In genomic region chr3:101295366-101295867, GRCm38 (mm10) we compare ENCODE assay signal across 8 mouse cellular contexts. TPM values are rescaled to one million over a fixed set of nuclear protein-coding genes. Genes with fewer than 3 reads are reported as not detected.
A peak's percentile ranks its signal among the peaks of the same experiment; 100 is the strongest.
DNase-seq lines count a peak whose midpoint lies in the region; ATAC-seq lines count a peak whose summit lies in the region.

No protein-coding gene starts in this region.

- H3K27me3 ChIP-seq in hindbrain, embryonic 13.5 days: peaks cover 11% of the 10 kb centered on the region; the same call in 1 of the 2 replicates

- H3K4me1 ChIP-seq in hindbrain, embryonic 13.5 days (replicated peaks): peaks cover 9% of the 10 kb centered on the region

- no peak overlapping the region for H3K4me2 ChIP-seq in hindbrain, embryonic 13.5 days

- H3K27ac ChIP-seq in hindbrain, embryonic 13.5 days: no peak overlapping the region

- ATAC-seq in hindbrain, embryonic 13.5 days (ENCODE audit: low FRiP score): 0 out of 2 replicates have a peak, but pooled peaks have one; percentile 41

- DNase-seq in MN1 (ENCODE audit: low spot score): peak; percentile 86
- DNase-seq in cerebellum, adult 8-10 months: peak; percentile 81
- peak; percentile 96 for DNase-seq in frontal cortex, postnatal 25 days (ENCODE audit: low spot score in 2 of 2)
- peak; percentile 96 to 98 for DNase-seq in layer of hippocampus, postnatal 10 days (ENCODE audit: low spot score in 2 of 2)
- DNase-seq in lung, postnatal 36 days: peak; percentile 93
- peak; percentile 85 for DNase-seq in retina, postnatal 1 day
- DNase-seq in urinary bladder, adult 18-20 months (ENCODE audit: low spot score in 2 of 2): peak; percentile 81 to 90

- no peaks in the 10 kb centered on the region for H3K36me3 ChIP-seq in hindbrain, embryonic 13.5 days

- H3K9ac ChIP-seq in hindbrain, embryonic 13.5 days: no peak overlapping the region

- no peaks in the 10 kb centered on the region for H3K9me3 ChIP-seq in hindbrain, embryonic 13.5 days

- no peak overlapping the region for H3K4me3 ChIP-seq in hindbrain, embryonic 13.5 days

- WGBS in hindbrain, embryonic 13.5 days: 5% methylated on average over 11 of the region's 11 CpGs

RNA-seq across cellular contexts. Expression of gene Cd2, which starts 7.7 kb away (rescaled TPM):
- 0.17 TPM in 1 of 2 replicates, not detected in the other for polyA plus RNA-seq in hindbrain, embryonic 13.5 days (2015; fragmentation: Nextera tagmentation; extraction: Ambion mirVana)
- not detected for total RNA-seq in layer of hippocampus, postnatal 10 days (2021)
